Mouse (Mus musculus): ENCODE data around the gene Calm5. TPM values are rescaled to one million over a fixed set of nuclear protein-coding genes. Genes with fewer than 3 reads are reported as not detected.
"Not testable (repeated sequence)": the region's sequence is repeated elsewhere in the genome, so short reads cannot be mapped to it uniquely, and the experiment has no call there.

Gene Calm5
- polyA plus RNA-seq (2015; fragmentation: Nextera tagmentation; extraction: Ambion mirVana), result not detected in 2 replicates

- not testable (repeated sequence) for ATAC-seq (ENCODE audit: low FRiP score, low read depth); H3K4me2 ChIP-seq (replicated peaks); H3K4me1 ChIP-seq
Measured at GRCm38 (mm10) chr13:3853648-3854333, at the start of gene Calm5. TSS of gene Calm5 (plus strand) at chr13:3854173.

GRCm38 (mm10) chr13:3804186-3804585 is 49.8 kb upstream of the Calm5 start, which contains the start of gene Calml3:
TSS of gene Calml3 (minus strand) at chr13:3804316.
- WGBS, result 73% methylated on average over 13 of the region's 13 CpGs
- Histone ChIP-seq H3K27me3 (no peaks in the 10 kb centered on the region), H3K9me3 (no peaks in the 10 kb centered on the region), H3K4me2 (replicated peaks) (no peak within 1 kb of the TSS), H3K27ac (no peak within 1 kb of the TSS), H3K9ac (no peak within 1 kb of the TSS), H3K4me3 (no peak within 1 kb of the TSS), H3K4me1 (peaks cover 35% of the 10 kb centered on the region), H3K36me3 (no peaks in the 10 kb centered on the region)
- no peak for ATAC-seq (ENCODE audit: low FRiP score, low read depth)

More at GRCm38 (mm10) chr13:3853648-3854333, at the start of gene Calm5:
- not testable (repeated sequence) for H3K9me3 ChIP-seq, H3K9ac ChIP-seq, H3K27ac ChIP-seq, H3K4me3 ChIP-seq, H3K27me3 ChIP-seq, H3K36me3 ChIP-seq
- 91% methylated on average over 3 of the region's 3 CpGs for WGBS

- H3K36me3 ChIP-seq, result no peaks in the 10 kb centered on the region
- no peak overlapping the region for H3K27ac ChIP-seq
- H3K27me3 ChIP-seq, result no peaks in the 10 kb centered on the region
- H3K4me1 ChIP-seq, result peaks cover 27% of the 10 kb centered on the region
- 58% methylated on average over 2 of the region's 2 CpGs for WGBS
- H3K4me3 ChIP-seq, result no peak overlapping the region
- ATAC-seq (ENCODE audit: low FRiP score, low read depth), result no peak
- no peak overlapping the region for H3K9ac ChIP-seq
- no peak overlapping the region for H3K4me2 ChIP-seq (replicated peaks)
- no peaks in the 10 kb centered on the region for H3K9me3 ChIP-seq
Measured at GRCm38 (mm10) chr13:3805132-3805531, 48.8 kb upstream of the Calm5 start.

- H3K9me3 ChIP-seq, result peaks cover 2% of the 10 kb centered on the region; the same call in 1 of the 2 replicates
- 89% methylated on average over 5 of the region's 5 CpGs for WGBS
- no peak overlapping the region for H3K27ac ChIP-seq
- no peak overlapping the region for H3K4me2 ChIP-seq (replicated peaks)
- H3K27me3 ChIP-seq, result no peaks in the 10 kb centered on the region
- H3K9ac ChIP-seq, result no peak overlapping the region
- H3K4me1 ChIP-seq, result peaks cover 24% of the 10 kb centered on the region
- H3K36me3 ChIP-seq, result no peaks in the 10 kb centered on the region
- H3K4me3 ChIP-seq, result no peak overlapping the region
- ATAC-seq (ENCODE audit: low FRiP score, low read depth), result no peak
Measured at GRCm38 (mm10) chr13:3805638-3806037, 48.3 kb upstream of the Calm5 start.

- peak overlapping the region; percentile 83 for H3K27ac ChIP-seq
- peak; percentile 81 for ATAC-seq (ENCODE audit: low FRiP score, low read depth)
- no peak overlapping the region for H3K9ac ChIP-seq
- H3K36me3 ChIP-seq, result no peaks in the 10 kb centered on the region
- H3K9me3 ChIP-seq, result peaks cover 5% of the 10 kb centered on the region; the same call in 1 of the 2 replicates
- H3K4me1 ChIP-seq, result peaks cover 20% of the 10 kb centered on the region
- no peaks in the 10 kb centered on the region for H3K27me3 ChIP-seq
- no peak overlapping the region for H3K4me2 ChIP-seq (replicated peaks)
- H3K4me3 ChIP-seq, result no peak overlapping the region
- WGBS, result 62% methylated on average over 7 of the region's 7 CpGs
Measured at GRCm38 (mm10) chr13:3807131-3807827, 46.7 kb upstream of the Calm5 start.

- Histone ChIP-seq H3K36me3 (no peaks in the 10 kb centered on the region), H3K9ac (no peak overlapping the region), H3K27ac (no peak overlapping the region), H3K4me1 (no peaks in the 10 kb centered on the region), H3K9me3 (no peaks in the 10 kb centered on the region), H3K27me3 (no peaks in the 10 kb centered on the region), H3K4me2 (replicated peaks) (no peak overlapping the region), H3K4me3 (no peak overlapping the region)
- 76% methylated on average over 5 of the region's 5 CpGs for WGBS
- ATAC-seq (ENCODE audit: low FRiP score, low read depth), result no peak
Measured at GRCm38 (mm10) chr13:3818012-3818739, 35.8 kb upstream of the Calm5 start.

GRCm38 (mm10) chr13:3818740-3819076 is 35.3 kb upstream of the Calm5 start:
- Histone ChIP-seq H3K36me3 (no peaks in the 10 kb centered on the region), H3K27me3 (no peaks in the 10 kb centered on the region), H3K9me3 (no peaks in the 10 kb centered on the region), H3K4me1 (no peaks in the 10 kb centered on the region), H3K4me2 (replicated peaks) (no peak overlapping the region), H3K4me3 (no peak overlapping the region), H3K9ac (no peak overlapping the region), H3K27ac (no peak overlapping the region)
- ATAC-seq (ENCODE audit: low FRiP score, low read depth), result no peak
- 92% methylated on average over 2 of the region's 2 CpGs for WGBS

GRCm38 (mm10) chr13:3822105-3822504 is 31.9 kb upstream of the Calm5 start:
- no peak for ATAC-seq (ENCODE audit: low FRiP score, low read depth)
- H3K27me3 ChIP-seq, result no peaks in the 10 kb centered on the region
- H3K4me3 ChIP-seq, result no peak overlapping the region
- H3K9ac ChIP-seq, result no peak overlapping the region
- H3K36me3 ChIP-seq, result no peaks in the 10 kb centered on the region
- H3K4me2 ChIP-seq (replicated peaks), result no peak overlapping the region
- no peaks in the 10 kb centered on the region for H3K9me3 ChIP-seq
- WGBS, result 71% methylated on average over 4 of the region's 4 CpGs
- H3K4me1 ChIP-seq, result no peaks in the 10 kb centered on the region
- H3K27ac ChIP-seq, result no peak overlapping the region

- ATAC-seq (ENCODE audit: low FRiP score, low read depth), result no peak
- Histone ChIP-seq H3K27ac (no peak overlapping the region), H3K36me3 (no peaks in the 10 kb centered on the region), H3K4me1 (no peaks in the 10 kb centered on the region), H3K9ac (no peak overlapping the region), H3K4me2 (replicated peaks) (no peak overlapping the region), H3K4me3 (no peak overlapping the region), H3K27me3 (no peaks in the 10 kb centered on the region), H3K9me3 (no peaks in the 10 kb centered on the region)
Measured at GRCm38 (mm10) chr13:3825726-3826125, 28.2 kb upstream of the Calm5 start.

- Histone ChIP-seq H3K9me3 (no peaks in the 10 kb centered on the region), H3K4me1 (no peaks in the 10 kb centered on the region), H3K9ac (no peak overlapping the region), H3K27ac (no peak overlapping the region), H3K4me3 (no peak overlapping the region), H3K27me3 (no peaks in the 10 kb centered on the region), H3K4me2 (replicated peaks) (no peak overlapping the region), H3K36me3 (no peaks in the 10 kb centered on the region)
- WGBS, result 82% methylated on average over 5 of the region's 5 CpGs
- ATAC-seq (ENCODE audit: low FRiP score, low read depth), result no peak
Measured at GRCm38 (mm10) chr13:3831546-3831945, 22.4 kb upstream of the Calm5 start.

- H3K4me2 ChIP-seq (replicated peaks), result no peak overlapping the region
- H3K27ac ChIP-seq, result no peak overlapping the region
- no peaks in the 10 kb centered on the region for H3K36me3 ChIP-seq
- no peaks in the 10 kb centered on the region for H3K27me3 ChIP-seq
- no peak for ATAC-seq (ENCODE audit: low FRiP score, low read depth)
- H3K9me3 ChIP-seq, result no peaks in the 10 kb centered on the region
- WGBS, result 46% methylated on average over 1 of the region's 1 CpGs
- no peak overlapping the region for H3K4me3 ChIP-seq
- no peaks in the 10 kb centered on the region for H3K4me1 ChIP-seq
- H3K9ac ChIP-seq, result no peak overlapping the region
Measured at GRCm38 (mm10) chr13:3831994-3832393, 22.0 kb upstream of the Calm5 start.

GRCm38 (mm10) chr13:3832450-3832849 is 21.5 kb upstream of the Calm5 start:
- H3K27ac ChIP-seq, result no peak overlapping the region
- 57% methylated on average over 2 of the region's 2 CpGs for WGBS
- H3K9ac ChIP-seq, result no peak overlapping the region
- H3K4me1 ChIP-seq, result no peaks in the 10 kb centered on the region
- no peaks in the 10 kb centered on the region for H3K27me3 ChIP-seq
- no peaks in the 10 kb centered on the region for H3K36me3 ChIP-seq
- no peak for ATAC-seq (ENCODE audit: low FRiP score, low read depth)
- H3K4me2 ChIP-seq (replicated peaks), result no peak overlapping the region
- no peak overlapping the region for H3K4me3 ChIP-seq
- no peaks in the 10 kb centered on the region for H3K9me3 ChIP-seq
